Mouse (Mus musculus) neutrophil, adult 5-6 weeks (primary cell): ENCODE data around the gene Uqcr10. TPM values are rescaled to one million over a fixed set of nuclear protein-coding genes. Genes with fewer than 3 reads are reported as not detected.

Source experiments
- ATAC-seq: fragments of 151-379, 151-347 bp; 2 replicates; pipeline ENCODE4 v1.8.0; 2017; ENCODE audit warnings: mild to moderate bottlenecking, moderate TSS enrichment; ENCODE audit not compliant: insufficient number of reproducible peaks, poor library complexity, low FRiP score, severe bottlenecking; ENCODE audit errors: extremely low read depth
- total RNA-seq: library from RNA; stranded (forward); fragments of 200-1000 nt; gene quantifications from 2 replicates; pipeline ENCODE4 v1.2.3, GENCODE M21; 2017

Uqcr10 gene
- 40.1 and 49.5 TPM in 2 replicates for total RNA-seq

DNA sequence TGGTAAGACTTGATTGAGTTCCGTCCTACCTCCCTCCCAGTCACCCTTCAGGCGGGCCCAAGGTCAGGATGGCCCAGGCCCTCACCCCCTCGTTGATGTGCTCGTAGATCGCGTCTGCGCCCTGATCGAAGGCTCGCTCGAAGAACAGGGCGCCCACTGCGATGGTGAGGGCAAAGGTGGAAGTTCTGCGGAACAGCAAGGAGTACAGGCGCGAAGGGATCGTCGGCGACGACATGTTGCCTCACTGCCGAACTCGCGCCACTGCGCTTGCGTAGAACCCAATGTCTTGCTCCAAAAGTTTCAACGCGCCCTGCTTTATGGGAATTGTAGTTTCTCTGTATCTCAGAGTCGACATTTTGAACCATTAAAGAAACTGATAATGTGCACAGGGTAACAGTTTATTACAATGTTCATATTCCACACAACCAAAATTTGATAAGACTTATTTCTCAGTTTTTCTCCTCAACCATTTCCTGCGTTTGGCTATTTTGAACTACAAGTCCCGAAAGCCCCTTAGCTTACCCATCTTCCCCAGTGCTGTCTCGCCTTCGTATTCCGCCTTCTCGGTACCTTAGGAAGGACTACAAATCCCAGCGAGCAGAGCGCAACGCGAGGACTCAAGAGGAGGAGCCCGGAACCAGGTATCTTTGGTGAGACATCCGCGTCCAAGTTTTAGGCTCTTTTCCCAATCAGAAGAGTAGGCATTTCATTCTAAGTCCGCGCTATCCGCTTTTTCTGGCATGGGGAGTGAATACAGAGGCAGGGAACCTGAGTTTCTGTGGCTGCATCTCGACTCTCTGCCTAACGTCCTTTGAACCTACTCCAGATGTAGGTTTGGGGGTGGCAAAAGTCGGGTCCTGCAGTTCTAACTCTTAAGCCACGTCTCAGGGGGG lies at the start of gene Uqcr10, which contains the start of gene Zmat5:
Gene Uqcr10, minus strand, starts transcription at position 271 of the 893 bp plus-strand sequence.
Gene Zmat5, plus strand, starts transcription at position 607 of the 893 bp plus-strand sequence.
- ATAC-seq = peak; percentile 93

DNA sequence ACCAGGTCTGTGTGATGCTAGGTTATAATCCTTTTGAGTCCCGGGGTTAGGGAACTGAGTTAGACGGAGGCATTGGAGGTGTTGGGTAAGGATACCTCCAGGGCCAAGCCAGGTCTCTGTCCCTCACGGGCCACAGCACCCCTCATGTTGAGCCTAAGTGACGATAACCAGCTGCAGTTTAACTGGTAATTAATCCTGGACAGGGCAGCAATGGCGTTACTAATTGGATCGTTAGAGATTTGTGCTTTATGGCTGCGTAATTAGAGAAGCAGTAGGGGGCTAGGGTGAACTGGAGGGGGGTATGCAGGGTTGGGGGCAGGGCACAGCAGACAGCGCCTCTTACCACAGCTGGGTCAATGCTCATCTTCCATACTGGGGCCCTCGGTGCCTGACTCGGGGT lies 48.7 kb upstream of the Uqcr10 start:
- ATAC-seq = no peak

DNA sequence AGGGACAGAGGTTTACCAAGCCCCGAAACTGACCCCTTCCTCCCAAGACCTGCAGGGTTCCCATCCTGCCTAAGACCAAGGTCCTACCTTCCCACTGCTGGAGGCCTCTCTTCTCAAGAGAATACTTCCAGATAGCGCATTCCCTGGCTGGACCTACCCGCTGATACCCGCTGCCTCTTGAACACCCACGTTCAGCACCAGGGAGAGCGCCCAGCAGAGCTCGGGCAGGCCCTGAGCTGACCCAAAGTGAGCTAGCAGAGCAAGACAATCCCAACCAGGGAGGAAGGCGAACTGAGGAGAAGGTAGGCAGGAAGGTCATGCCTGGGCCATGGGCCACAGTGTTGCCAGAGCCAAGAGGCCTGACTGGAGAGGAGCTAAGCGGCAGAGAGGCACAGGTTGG lies 46.1 kb upstream of the Uqcr10 start:
- no peak for ATAC-seq

DNA sequence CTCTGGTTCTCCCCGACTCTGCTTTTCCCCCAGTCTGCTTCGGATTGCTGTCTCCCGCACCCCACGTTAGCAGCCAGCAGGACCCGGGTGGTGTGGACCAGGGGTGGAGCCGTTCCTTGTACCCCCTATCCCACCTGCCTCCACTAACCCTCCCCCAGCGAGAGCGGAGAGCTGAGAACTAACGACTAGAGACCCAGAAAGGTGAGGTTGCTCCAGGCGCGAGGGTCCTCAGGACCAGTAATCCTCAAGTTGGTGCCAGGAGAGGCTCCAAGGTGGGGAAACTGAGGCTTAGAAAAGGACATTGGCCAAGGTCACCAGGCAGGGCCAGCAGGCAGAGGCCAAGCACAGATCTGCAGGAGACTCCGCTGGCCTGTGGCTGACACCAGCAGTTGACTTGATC lies 43.1 kb upstream of the Uqcr10 start:
- no peak for ATAC-seq

DNA sequence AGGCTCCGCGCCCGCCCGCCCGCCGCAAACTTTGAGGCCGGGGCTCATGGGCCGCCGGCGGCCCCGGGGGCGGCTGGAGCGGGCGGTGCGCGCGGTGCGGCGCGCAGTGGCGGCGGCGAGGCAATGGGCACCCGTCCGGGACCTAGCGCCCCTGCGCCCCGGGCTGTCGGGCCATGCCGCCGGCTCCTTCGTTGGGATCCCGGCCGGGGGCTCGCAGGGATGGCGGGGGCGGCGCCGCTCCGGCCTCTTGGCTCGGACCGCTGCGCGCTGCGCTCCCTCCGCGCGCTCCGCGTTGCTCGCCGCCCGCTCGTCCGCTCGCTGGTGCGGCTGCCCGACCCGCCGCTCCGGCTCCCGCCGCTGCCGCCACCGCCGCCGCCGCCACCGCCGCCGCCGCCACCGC lies 42.6 kb upstream of the Uqcr10 start, which contains the start of gene Cabp7:
Gene Cabp7, minus strand, starts transcription at position 46 of the 400 bp plus-strand sequence.
- ATAC-seq = no peak

DNA sequence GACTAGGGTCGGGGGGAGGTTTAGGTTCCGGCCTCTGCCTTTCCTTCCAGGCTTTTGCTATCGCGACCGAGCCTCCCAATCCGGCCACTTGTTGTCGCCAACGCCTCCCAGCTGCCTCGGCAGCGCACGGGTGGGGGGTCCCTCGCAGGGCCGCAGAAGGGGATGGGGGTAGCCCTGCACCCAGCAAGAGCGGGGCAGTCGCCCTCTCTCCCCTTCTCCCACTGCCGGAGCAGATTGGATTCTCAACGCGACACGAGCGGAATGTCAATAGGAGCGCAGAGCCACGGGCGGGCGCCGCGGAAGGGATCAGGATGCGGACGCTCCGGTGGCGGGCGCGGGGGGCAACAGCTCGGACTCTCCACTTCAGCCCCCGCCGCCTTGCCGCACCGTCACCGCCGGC lies 41.8 kb upstream of the Uqcr10 start:
- no peak for ATAC-seq

DNA sequence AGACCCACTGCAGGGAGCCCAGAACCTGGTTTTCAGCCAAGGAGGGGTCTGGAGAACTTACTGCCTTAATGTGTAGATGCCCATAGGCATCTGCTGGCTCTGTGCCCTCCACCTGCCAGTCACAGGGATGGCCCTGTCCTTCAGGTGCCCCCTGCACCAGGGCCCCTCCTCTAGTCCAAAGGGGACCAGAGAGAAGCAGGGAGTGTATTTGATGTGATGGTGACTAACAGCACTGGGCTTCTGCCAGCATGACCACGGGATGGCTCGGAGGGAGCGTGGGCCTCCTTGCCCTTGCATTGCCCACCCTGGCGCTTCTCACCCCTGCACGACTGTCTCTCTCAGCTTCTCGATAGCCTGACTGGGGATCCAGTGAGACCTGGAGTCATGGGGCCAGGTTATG lies 40.5 kb upstream of the Uqcr10 start:
- no peak for ATAC-seq

DNA sequence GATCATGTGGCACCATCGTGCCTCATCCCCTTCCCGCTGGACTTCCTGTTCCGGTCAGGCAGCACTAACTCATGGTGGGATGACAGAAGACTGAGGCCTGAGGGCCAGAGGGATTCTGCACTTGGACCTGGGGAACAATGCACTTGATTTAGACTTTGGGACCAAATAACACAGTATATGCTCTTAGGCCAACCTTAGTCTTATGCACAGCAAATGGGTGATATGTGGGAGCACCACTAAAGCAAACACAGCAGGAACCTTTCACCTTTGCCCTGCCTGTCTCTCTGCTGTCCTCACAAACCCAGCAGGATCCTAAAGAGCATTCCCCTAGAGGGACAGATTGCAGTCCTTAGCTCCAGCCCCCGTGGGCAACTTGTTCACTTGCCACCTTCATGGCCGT lies 36.6 kb upstream of the Uqcr10 start:
- no peak for ATAC-seq

DNA sequence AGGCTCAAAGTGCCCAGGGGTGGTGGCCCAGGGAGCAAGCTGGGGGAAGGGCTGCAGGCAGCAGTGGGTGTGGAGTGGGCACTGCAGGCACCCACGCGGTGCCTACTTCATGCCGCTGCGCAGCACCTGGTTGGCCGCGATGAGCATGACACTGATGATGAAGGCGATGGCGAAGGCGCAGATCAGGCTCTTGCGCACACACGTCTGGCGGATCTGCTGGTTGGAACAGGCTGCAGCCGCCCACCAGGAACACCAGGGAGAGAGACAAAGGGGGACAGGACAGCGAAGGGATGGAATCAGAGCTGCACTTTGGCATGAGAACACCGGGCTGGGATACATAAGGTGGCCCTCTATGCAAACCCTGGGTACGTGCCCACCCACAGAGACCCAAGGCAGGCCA lies 34.6 kb upstream of the Uqcr10 start:
- no peak for ATAC-seq

DNA sequence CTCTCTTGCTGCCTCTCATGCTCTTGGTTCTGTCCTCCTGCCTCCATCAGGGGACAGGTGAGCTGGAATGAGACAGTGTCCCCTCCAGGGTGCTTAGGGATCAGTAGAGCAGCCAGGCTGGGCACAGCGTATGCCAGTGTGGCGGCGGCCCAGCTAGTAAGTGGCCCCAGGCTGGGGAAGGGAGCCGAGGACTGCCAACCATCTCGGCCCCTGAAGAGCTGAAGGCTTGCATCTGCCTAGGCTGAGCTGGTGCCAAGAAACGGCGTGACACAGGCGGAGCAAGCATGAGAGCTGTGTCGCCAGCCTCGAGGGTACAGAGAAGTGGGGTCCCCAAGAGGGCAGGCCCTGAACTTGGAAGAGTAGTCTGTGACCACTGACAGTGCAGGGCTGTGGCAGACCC lies 33.5 kb upstream of the Uqcr10 start:
- ATAC-seq = no peak

DNA sequence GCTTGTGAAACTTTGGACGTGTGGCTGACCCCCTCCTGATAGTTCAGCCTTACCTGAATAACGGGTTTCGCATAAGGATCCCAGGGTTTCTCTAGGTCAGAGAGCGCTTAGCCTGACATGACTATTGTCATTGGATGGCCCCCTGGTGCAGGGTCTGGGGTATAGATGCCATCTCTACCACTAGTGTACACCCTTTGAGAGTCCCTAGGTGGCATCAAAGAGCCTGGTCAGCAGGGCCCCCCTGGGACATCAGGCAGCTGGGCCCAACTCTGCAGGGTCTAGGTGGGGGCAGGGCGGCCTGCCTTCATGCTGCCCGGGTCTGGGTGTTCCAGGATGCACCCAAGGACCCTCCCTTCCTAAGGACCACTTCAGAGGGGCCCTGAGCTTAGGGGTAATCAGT lies 32.2 kb upstream of the Uqcr10 start:
- no peak for ATAC-seq

DNA sequence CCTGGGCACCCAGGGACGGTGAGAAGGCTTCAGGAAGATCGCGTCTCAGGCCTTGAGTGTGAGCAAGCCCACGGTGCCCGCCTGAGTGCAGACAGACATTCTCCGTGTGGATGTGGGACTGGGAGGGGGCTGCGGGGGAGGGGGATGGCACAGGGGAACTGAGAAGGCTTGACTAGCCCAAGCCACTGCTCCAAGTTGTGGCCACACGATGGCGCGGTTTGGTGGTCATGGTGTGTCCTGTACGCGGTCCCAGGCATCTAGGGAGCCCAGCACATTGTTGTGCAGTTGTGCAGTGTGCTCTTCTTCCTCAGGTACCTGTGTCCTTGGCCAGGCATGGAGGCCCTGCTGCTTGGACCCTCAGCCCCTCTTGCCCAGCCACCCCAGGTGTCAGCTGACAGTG lies 30.0 kb upstream of the Uqcr10 start:
- no peak for ATAC-seq

DNA sequence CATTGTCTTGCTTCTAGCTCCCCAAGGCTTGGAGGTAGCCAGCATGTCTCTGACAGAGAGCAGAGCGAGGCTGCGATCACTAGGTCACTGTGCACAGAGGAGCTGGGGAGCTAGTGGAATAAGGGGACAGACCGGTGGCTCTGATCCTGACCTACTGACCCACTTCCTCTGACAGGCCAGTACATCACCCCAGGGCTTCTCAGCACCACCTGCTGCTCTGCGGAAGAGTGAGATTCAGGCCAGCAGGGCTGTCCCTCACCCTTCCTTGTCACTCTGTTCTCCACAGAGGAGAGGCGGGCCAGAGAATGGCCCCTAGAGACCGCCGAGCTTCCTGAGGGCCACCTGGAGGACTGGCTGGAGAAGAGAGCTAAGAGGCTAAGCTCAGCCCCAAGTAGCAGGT lies 27.6 kb upstream of the Uqcr10 start:
- no peak for ATAC-seq

DNA sequence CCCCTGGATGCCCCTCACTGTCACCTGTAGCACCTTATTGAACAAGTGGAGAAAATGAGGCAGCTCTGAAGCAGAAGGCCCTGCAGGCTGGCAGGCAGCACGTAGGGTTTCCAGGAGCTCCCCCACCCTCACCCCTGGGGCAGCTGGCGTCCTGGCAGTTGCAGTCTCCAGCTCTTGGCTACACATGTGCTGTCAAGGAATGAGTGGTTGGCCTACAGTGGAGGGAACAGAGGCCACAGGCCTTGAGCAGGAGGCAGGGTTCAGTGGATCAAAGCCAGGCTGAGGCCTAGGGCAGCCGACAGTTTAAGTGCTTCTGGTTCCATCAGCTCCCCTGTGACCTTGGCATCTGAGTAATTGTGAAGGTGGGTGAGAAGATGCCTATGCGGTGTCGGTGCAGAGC lies 26.8 kb upstream of the Uqcr10 start:
- ATAC-seq = no peak

DNA sequence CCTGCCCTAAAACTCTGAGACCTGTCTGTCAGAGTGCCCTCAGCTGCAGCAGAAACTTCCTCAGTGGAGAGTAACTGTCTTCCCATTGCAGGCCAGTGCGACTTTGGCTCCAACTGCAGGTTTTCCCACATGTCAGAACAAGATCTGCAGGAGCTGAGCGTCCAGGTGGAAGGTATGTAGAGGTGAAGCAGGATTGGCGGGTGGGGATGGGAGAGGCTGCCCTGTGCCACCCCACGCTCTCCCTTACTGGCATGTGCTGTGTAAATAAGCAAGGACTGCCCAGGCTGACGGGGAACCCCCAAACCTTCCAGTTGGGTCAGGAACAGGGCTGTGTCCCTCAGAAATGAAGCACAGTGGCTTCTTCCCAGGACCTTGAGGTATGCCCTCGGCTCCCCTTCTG lies 26.0 kb upstream of the Uqcr10 start:
- no peak for ATAC-seq

DNA sequence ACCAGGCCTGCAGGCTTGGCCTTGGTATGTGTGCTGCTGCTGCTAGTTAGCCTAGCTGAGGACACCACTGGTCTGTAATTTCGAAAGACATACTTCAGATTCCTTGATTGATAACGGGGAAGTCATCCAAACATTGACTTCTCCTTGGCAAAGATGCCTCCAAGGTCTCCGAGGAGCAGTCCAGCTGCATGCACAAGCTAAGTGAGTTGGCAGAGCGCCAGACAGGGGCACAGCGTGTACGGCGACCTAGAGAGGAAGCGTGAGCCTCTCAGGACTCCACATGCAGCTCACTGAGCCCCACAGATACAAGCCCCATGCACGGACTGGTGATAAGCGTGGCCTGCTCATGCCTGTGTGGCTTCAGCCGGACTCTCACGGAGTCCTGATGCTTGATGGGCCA lies 25.5 kb upstream of the Uqcr10 start:
- no peak for ATAC-seq

DNA sequence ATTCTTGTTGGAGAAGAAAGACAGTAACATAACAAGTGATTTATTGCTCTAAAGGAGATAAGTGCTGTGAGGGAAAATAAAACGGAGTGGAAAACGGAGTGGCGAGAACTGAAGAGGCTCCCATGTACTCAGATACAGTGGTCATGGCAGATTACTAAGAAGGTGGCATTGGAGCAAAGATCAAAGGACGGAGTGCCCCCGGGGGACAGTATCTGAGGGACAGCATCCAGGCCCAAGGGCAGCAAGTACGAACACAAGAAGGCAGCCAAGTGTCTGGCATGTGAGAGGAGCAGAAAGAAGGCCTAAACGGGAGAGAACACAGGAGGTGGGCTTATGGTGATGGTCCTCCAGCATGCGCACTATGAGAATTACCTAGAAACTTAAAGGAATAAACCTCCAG lies 17.6 kb upstream of the Uqcr10 start:
- ATAC-seq = no peak

DNA sequence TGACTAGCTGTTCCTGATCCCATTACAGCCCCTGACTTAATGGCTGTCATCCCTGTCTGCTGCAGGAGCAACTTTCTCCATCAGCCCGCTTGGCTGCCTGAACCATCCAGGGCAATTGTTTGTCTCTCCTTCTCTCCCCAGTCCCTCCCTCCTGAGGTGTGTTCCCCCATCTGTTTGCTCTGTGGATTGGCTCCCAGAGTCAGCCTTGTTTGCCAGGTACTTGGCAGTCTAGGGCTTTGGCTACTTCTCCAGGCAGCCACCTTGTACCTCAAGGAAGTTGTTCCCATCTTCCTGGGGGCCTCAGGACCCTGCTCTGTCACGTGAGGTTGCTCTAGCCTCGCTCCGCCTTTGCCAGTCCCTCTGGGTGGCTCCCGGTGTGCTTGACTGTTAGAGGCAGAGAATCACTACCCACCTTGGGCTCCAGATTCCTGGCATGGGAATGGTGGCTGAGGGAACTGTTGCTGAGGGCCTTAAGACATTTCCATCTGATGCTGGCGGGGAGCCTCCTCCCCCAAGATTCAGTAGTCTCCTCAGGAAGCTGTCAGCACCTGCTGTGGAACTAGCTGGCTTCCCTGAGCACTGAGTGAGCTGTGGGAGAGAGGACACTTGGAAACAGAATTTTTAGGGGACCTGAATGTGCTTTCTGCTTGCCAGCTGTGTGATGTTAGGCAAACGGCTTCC lies 16.9 kb upstream of the Uqcr10 start:
- ATAC-seq = no peak

DNA sequence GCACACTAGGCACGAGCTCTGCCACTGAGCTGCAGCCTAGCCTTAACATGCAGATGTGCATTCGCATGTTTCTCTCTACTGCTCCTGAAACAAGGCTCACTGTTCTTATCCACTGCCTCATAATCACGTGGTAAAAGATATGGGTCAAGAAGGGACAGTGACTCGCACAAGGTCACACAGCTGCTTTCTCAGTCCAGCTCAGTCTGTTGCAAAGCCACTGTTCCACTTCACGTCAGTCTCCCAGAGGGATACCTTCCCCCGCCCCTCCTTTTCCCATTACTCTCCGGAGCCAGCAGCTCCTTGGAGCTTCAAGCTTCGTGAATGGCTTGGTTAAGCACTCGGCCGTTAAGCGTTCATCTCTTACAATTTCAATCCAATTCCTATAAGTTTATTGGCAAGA lies 16.3 kb upstream of the Uqcr10 start:
- ATAC-seq = no peak

DNA sequence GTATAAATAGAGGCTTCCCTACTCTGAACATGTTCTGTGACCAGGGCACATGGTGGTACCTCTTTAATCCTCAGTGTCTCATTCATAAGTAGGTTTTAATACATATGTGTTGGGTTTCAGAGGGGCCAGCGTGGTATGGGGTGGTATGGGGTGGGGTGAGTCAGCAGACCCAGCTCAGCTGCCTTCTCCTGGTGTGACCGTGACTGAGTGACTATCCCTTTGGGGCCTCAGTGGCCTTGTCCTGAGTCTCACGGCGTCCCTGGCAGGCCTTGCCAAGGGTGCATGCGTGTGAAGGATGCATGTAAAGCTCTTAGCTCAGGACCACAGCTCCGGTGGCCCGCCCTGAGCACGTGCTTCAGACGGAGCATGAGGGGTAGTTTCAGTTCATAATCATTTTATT lies 15.8 kb upstream of the Uqcr10 start:
- ATAC-seq = no peak
